Mouse (Mus musculus): ENCODE data around the gene Sgsm1.
"Not testable (repeated sequence)": the region's sequence is repeated elsewhere in the genome, so short reads cannot be mapped to it uniquely, and the experiment has no call there.

Sgsm1 gene

GRCm38 (mm10) chr5:113310377-113311003, at the start of gene Sgsm1:
Gene Sgsm1, minus strand, starts transcription at chr5:113310786.
- no peak for DNase-seq (ENCODE audit: low spot score)

- no peak for DNase-seq (ENCODE audit: low spot score)
These were observed 48.2 kb upstream of the Sgsm1 start for GRCm38 (mm10) chr5:113358833-113359232.

GRCm38 (mm10) chr5:113357656-113358055, 47.1 kb upstream of the Sgsm1 start:
- no peak for DNase-seq (ENCODE audit: low spot score)

- no peak for DNase-seq (ENCODE audit: low spot score)
These were observed 46.6 kb upstream of the Sgsm1 start, which contains the start of gene Aym1 for GRCm38 (mm10) chr5:113357186-113357585. Gene Aym1, plus strand, starts transcription at chr5:113357294.

GRCm38 (mm10) chr5:113354311-113354710, 43.7 kb upstream of the Sgsm1 start:
- no peak for DNase-seq (ENCODE audit: low spot score)

- DNase-seq (ENCODE audit: low spot score): no peak
These were observed 42.0 kb upstream of the Sgsm1 start for GRCm38 (mm10) chr5:113352636-113353035.

- DNase-seq (ENCODE audit: low spot score): no peak
These were observed 41.2 kb upstream of the Sgsm1 start for GRCm38 (mm10) chr5:113351768-113352167.

GRCm38 (mm10) chr5:113349810-113350209, 39.2 kb upstream of the Sgsm1 start:
- no peak for DNase-seq (ENCODE audit: low spot score)

- no peak for DNase-seq (ENCODE audit: low spot score)
These were observed 38.6 kb upstream of the Sgsm1 start for GRCm38 (mm10) chr5:113349226-113349625.

GRCm38 (mm10) chr5:113348597-113348996, 38.0 kb upstream of the Sgsm1 start:
- DNase-seq (ENCODE audit: low spot score): no peak

GRCm38 (mm10) chr5:113347593-113347992, 37.0 kb upstream of the Sgsm1 start:
- DNase-seq (ENCODE audit: low spot score): no peak

- DNase-seq (ENCODE audit: low spot score): not testable (repeated sequence)
These were observed 36.1 kb upstream of the Sgsm1 start for GRCm38 (mm10) chr5:113346651-113347050.

- DNase-seq (ENCODE audit: low spot score): no peak
These were observed 35.2 kb upstream of the Sgsm1 start for GRCm38 (mm10) chr5:113345781-113346180.

- DNase-seq (ENCODE audit: low spot score): no peak
These were observed 34.2 kb upstream of the Sgsm1 start for GRCm38 (mm10) chr5:113344635-113345386.

GRCm38 (mm10) chr5:113336281-113336680, 25.7 kb upstream of the Sgsm1 start:
- DNase-seq (ENCODE audit: low spot score): no peak

- no peak for DNase-seq (ENCODE audit: low spot score)
These were observed 25.1 kb upstream of the Sgsm1 start for GRCm38 (mm10) chr5:113335732-113336131.

GRCm38 (mm10) chr5:113334621-113335530, 24.3 kb upstream of the Sgsm1 start:
- no peak for DNase-seq (ENCODE audit: low spot score)

GRCm38 (mm10) chr5:113332899-113333298, 22.3 kb upstream of the Sgsm1 start:
- no peak for DNase-seq (ENCODE audit: low spot score)

- DNase-seq (ENCODE audit: low spot score): no peak
These were observed 21.7 kb upstream of the Sgsm1 start for GRCm38 (mm10) chr5:113332239-113332638.

- no peak for DNase-seq (ENCODE audit: low spot score)
These were observed 19.6 kb upstream of the Sgsm1 start for GRCm38 (mm10) chr5:113330202-113330601.

- no peak for DNase-seq (ENCODE audit: low spot score)
These were observed 18.9 kb upstream of the Sgsm1 start for GRCm38 (mm10) chr5:113329463-113329862.

All from urinary bladder, postnatal 10 days (tissue).